Mouse (Mus musculus): ENCODE measurements around the gene Cd36. TPM values are rescaled to one million over a fixed set of nuclear protein-coding genes. Genes with fewer than 3 reads are reported as not detected.

Gene Cd36
- total RNA-seq, 4 experiments from 2014 or later = 1.4 to 7.8 (median 4.6) TPM

DNA sequence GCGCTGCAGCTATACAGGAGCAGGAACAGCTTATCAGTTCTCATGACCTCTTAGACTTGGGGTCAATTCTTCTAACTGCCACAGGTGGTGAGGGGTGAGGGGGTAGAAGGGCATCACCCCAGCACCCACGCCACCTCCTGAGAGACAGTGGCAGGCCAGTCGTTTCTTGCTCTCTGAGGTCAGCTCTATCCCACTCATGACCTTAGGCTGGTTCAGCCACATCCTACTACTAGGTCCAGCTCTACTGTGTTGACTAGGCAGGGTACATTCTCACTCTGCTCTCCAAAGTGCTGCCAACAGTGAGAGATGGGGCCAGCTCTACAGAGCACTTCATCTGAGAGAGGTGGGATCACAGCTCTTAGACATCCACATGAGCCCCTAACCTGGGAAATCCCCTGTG is 30.2 kb downstream of the Cd36 start:
- DNase-seq (ENCODE audit: low spot score in 2 of 2) = no peak

DNA sequence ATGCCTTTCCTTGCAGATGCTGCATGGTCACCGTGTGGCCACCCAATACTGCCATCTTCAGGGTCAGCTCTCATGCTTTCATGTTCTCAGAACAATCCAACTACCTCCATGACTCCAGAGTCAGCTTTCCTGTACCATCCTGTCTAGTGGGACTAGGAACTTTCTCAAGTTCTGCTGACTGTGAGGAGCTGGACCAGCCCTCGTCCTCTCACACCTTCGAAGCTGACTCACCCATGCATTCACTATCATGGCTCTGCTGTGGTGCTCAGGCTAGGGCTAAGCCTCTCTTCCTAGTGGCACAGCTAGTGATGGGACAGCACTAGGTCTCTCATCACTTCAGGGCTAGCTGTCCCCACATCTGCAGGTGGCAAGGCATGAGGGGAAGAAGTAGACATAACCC is 30.7 kb downstream of the Cd36 start:
- DNase-seq (ENCODE audit: low spot score in 2 of 2) = no peak

DNA sequence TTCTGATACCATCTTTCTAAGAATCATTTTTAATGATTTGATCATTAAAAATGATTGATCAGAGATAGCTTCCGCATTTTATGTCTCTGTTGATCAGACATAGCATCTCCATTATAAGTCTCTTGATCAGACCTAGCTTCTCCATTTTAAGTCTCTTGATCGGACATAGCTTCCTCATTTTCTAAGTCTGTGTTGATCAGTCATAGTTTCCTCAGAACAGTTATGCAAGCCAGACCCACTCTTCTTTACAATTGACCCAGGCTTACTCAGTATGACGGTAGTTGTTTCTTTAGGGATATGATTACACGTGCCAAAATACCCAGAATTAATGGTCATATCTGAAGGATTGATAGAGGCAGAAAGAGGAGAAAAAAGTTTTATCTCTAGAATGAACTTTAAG is 31.3 kb downstream of the Cd36 start:
- no peak for DNase-seq (ENCODE audit: low spot score in 2 of 2)

DNA sequence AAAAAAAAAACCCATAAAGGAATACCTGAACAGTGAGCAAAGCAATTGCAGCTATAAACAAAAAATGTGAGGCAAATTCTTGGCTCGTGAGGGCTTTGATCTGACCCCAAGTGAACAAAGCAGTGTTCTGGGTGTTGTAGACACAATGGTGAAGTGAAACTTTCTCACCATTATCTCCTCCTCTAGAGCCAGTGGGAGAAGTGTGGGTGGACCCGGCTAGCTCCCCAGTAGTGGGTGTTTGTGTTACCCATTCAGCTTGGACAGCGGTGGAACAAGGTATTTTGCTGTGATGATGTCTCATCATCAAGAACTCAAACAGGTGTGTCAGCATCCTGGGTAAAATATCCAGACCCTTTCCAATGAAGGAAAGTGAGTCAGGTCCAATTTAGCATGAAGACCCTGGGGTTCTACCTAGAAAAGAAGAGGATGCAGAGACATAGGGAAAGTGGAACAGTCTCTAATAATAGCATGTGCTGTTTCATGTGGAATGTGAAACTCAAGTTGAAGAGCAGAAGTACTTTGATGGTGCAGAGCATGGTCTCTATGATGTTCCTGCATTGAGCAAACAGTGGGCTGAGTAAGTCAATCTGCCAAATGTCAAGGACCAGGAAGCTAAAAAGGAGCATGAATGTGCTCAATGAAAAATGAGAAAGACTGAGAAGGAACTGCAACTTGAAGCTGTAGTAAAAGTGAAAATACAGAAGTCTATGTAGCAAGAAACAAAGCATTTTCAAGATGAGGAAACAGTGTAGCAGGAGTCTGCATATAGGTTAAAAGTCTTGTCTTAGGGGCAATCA is 34.3 kb downstream of the Cd36 start:
- no peak for DNase-seq (ENCODE audit: low spot score in 2 of 2)

DNA sequence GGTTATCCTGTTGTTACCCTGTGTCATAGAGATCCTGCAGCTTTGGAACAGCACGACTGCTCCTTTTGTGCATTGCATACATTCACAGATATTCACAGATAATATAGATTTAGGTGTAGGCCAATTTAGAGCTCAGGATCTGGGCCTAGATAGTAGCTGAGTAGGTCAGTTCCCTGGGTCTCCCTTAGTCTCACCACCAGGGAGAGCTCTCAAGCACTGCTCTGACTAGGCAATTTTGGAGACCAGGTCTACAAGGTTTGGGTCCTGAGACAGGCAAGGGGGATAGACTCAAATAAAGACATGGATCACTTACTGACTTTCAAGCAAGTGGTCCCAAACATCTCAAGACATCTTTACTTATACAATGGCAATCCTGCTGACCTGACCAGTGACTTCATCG is 38.0 kb downstream of the Cd36 start:
- DNase-seq (ENCODE audit: low spot score in 2 of 2) = no peak

DNA sequence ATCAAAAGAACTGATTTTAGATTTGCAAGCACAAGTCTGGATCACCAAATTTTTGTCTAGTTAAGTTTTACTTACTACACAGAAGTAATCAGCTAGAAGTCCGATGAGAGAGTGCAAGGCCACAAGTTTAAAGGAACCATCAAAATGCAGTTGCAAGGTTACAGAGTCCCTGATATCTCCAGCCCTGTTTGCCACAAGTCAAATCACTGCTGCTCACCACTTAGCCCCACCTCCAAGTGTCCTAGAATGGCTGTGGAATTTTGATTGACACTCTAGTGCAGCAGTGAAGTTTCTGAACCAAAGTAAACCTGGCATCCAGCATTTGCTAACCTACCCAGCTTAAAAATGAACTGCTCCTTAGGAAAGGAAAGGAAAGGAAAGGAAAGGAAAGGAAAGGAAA is 39.0 kb downstream of the Cd36 start:
- no peak for DNase-seq (ENCODE audit: low spot score in 2 of 2)

DNA sequence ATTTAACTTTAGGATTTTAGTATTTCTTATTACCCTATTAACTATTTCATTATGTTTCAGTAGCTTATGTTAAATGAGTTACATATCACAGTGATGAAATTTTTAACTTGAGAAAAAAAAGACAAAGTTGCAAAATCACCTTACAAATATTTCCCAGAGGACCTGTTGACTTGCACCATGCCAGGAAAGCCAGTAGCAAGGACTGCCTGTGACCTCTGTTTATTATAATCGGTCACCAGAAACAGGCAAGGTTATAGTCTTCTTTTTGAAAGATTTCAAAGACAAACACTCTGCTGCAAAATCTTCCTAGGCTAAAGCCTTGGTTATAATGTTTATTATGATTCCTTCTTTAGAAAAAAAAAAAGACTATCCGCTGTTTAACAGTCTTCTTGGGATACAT is 39.9 kb downstream of the Cd36 start:
- no peak for DNase-seq (ENCODE audit: low spot score in 2 of 2)

DNA sequence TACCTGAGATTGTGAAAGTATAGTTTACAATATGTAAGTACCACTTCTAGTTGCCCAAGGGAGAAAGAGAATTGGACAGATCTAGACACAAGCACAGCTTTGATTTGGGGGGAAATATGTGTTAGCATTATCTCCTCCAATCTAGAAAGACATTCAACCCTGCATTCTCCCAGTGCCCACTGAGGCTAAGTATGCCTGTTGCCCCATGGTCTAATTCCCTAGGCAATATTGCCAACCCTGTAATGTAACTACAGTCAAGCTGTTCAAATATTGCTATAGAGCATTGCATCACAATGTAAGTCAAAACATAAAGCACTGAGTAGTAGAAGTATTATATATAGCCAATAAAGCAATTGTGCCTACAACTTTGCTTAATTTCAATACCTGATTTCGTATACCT is 40.3 kb downstream of the Cd36 start:
- DNase-seq (ENCODE audit: low spot score in 2 of 2) = no peak

DNA sequence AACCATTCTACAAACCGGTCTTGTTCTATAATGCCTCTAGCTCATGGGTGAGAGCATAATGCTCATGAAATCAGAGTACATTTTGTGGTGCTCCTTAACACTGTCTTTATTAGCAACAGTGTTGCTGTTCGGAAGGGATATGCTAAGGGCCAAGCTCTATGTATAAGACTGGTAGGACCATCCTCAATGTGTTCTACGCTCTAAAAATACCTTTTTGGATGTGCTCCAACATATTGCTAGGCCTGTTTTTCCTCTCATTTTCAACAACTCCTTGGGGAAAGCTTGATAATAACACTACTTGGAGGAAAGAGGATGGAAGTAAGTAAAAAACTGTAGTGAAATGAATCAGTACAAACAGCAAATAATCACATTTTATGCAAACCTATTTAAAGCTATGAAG is 44.7 kb downstream of the Cd36 start:
- DNase-seq (ENCODE audit: low spot score in 2 of 2) = no peak

DNA sequence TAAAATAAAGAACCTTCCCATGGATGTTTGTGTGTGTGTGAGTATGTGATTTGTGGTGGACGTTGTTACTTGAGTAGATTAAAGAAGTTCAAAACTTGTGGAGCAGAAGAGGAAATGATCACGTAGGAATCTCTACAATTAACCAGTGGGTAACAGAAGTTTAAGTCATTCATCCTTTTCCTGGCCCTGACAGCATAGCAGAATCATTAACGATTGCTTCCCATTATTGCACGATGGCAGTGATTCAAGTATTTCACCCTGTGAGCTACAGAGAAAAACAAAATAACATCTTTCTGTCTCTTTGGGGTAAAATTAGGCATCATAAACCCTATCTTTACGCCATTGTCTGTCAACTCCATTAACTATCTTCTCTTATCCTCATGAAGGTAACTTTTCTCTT is 45.3 kb downstream of the Cd36 start:
- no peak for DNase-seq (ENCODE audit: low spot score in 2 of 2)

DNA sequence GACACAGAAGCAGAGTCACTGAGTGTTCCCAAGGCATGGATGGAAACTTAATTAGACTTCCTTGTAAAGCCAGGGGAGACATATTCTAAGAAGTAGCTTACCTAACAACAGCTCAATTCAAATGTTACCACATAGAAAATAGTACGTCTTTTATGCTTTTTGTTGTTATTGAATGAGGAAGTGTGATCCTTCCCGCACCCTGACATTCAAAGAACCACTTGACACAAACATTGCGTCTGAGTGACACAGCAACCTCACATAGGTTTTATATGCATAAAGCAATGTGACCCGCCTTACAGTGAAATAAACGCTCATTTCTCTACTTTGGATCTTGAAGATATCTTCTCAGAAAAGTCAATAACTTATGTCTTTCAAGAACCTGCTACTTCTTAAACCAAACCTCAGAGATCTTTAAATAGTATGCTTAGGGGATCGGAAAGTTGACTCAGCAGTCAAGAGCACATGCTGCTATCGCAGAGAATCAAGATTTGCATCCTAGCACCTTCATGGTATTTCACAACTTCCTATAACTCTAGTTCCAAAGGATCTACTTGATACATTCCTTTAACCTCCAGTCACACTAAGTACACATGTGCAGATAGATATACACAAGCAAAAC is 46.4 kb downstream of the Cd36 start:
- DNase-seq (ENCODE audit: low spot score in 2 of 2) = no peak

DNA sequence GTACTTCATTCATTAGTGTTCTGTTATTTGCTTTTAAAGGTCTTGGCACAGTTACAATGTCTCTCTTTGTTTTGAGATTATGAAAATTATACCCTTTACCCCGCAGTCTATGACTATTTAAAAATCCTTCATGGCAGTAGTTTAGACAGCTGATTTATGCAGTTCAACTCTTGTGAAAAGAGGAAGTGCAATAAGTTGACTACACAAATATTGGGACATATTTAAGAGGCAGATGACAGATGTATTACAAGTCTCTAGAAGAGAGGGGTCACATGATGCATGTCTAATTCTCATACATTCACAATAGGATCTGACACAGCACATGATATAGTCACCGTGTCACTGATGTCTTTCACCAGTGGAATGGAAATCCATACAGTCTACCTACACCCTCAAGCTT is 49.1 kb downstream of the Cd36 start:
- no peak for DNase-seq (ENCODE audit: low spot score in 2 of 2)

DNA sequence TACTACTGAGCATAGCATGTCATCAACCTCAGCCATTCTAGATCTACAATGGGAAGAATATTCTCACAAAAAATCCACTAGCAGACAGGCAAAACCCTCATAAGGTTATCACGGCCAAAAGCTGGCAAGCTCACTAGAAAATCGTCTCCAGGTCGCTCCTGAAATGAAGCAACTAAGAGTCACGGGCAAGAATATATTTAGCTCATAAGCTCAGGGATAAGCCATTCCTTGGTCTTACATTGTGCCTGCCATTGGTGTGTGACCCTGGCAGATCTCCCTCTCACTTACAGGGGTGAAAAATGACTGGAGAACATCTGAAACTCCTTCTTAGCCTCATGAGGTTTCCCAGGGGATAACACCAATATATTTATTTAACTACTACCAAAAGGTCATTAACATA is 52.2 kb downstream of the Cd36 start:
- DNase-seq (ENCODE audit: low spot score in 2 of 2) = no peak

DNA sequence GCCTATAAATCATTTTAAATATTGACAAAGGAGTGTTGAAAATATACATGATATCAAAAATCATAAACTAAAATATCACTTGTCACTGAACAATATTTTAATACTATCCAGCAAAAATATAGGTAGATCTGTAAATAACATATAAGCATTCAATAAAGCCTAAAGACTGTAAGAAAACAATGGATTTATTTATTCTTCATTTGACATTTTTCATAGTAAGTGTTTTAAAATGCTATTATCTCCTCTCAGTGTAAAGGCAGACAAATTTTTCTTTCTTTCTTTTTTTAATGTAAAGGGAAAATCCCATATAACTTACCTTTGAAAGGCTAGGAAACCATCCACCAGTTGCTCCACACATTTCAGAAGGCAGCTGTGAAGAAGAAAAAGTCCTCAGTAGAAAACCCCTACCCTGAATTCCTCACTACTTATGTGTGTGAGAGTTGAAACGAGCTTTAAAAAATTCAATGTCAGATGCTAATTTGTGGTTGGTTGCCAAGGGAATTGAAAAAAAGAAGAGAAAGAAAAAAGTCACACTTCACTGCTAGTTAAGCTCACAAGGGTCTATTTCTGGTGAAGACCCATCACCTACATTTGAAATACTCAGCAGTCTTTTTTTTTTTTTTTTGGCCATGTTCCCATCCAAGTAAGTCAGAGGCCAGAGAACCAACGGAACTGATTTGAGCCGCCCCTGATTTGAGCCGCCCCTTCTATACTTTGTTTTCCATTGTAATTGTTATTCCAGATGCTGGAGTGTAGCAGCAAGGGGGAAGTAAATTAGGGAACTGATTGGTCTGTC is 53.1 kb downstream of the Cd36 start:
- no peak for DNase-seq (ENCODE audit: low spot score in 2 of 2)

DNA sequence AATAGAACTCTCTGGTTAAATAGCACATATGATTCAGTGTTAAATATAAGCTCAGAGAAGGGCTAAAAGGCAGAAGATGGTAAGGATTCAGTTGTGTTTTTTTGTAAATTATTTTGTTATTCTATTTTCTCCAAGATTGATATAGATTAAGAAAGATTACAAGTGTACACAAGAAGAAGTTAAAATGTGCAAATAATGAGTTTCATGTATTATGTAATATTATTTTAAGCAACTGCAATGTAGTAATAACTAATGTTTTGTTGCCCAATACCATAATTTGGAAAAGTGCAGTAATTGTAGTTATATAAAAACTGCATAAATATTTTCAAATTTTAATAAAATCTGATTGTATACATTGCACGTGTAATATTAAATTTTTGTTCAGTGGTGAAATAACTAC is 54.8 kb downstream of the Cd36 start:
- DNase-seq (ENCODE audit: low spot score in 2 of 2) = no peak

DNA sequence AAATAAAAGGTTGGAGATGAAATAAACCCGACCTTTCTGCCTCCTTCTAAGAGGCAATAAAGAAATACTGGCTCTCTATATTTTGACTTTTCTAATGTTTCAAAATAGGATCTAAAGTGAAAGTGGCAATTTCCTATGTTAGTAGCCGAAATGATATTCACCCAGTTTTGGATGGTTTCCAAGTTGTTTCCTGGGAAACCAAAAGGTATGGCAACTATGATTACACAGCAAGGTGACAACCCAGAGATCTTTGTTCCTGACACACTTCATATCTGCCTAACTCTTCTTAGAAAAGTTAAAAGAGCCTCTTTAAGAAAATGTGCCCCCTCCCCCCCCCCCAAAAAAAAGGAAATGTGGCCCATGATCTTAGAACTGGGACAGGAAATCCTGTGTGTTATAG is 58.1 kb downstream of the Cd36 start:
- no peak for DNase-seq (ENCODE audit: low spot score in 2 of 2)

DNA sequence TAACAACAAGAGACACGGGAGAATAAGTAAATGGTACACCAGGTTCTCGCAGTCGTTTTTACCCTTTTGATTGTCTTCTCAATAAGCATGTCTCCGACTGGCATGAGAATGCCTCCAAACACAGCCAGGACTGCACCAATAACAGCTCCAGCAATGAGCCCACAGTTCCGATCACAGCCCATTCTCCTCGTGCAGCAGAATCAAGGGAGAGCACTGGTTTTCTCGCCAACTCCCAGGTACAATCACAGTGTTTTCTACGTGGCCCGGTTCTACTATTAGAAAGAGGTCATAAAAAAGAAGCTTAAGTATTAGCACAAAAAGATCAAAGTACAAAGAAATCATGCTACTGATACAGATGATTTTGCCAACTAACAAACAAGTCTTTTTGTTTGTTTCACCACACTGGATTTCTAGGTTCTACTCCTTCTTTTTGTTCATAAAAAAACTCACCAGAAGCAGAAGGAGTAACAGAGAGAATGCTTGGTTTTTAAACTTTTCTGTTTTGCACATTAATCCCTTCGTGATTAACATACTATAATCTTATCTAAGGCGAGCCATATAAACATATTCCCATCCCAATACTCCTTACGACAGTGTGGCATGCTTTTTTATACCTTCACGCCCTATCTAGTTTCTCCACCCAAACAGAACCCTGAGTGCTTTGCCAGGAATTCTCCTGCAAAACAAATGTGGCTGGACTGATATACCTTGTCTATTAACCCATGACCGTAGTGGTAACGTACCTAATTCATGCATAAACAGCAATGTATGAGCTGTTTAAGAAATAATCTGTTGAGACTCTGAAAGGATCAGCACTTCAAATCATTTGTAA is 59.7 kb downstream of the Cd36 start:
- no peak for DNase-seq (ENCODE audit: low spot score in 2 of 2)

DNA sequence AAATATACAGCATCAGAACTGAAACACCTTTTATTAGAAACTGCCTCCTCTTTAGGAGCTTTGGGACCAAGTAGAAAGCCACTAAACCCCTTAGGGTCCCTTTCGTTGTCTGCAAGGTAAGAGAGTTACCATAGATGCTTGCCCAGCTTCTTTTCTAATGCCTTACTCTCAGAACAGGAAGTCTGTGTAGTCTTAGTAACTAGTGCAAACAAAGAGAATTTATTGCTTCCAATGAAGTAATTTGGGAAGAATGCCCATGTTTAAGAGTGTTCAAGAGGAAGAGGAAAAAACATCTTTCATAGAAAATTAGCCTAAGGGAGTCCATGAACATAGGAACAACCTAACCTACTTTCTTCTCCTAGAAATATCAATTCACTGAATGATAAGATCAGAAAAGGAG is 67.2 kb downstream of the Cd36 start:
- no peak for DNase-seq (ENCODE audit: low spot score in 2 of 2)

DNA sequence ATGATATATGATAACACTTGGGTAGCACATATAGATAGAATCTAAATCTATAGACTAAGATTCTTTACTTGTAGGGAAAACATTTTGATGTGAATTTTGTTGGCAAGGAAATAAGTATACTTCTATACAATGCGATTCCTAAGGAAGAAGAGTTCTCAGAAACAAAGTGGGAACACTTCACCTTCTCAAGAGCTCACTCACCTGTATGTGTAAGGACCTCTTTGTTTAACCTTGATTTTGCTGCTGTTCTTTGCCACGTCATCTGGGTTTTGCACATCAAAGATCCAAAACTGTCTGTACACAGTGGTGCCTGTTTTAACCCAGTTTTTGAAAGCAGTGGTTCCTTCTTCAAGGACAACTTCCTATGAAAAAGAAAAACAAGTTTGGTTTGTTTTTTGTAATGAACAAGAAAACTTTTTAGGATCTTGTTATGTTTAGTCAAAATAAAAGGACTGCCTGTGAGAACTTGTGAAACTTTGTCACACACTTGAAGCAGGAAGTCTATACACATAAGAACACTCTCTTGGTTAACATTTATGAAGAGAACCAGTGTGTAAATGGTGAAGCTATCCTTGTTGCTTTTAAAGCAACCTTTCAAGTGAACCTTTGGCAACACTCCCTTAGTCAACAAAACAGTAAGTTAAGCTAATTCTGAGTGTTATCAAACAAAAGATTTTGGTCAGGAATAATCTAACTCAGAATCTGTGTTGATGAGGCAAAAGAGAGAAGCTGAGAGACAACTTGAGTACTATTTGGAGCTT is 68.2 kb downstream of the Cd36 start:
- DNase-seq (ENCODE audit: low spot score in 2 of 2) = no peak

DNA sequence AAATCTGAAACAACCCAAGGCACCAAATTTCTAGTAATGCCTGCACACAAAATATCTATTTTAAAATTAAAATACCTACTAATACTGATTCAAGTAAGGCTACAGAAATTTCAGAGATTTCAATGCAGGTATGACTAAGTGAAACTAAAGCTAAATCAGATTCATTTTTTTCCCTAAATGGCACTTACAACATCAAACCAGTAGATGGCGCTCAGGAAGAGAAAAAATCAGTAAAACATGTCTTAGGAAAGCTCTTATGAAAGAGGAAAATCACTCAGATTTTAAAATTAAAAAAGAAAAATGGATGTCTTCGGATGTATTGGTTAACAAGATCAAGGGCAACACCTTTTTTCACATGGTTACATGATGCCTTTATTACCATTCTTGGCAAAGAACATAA is 72.4 kb downstream of the Cd36 start:
- no peak for DNase-seq (ENCODE audit: low spot score in 2 of 2)

DNA sequence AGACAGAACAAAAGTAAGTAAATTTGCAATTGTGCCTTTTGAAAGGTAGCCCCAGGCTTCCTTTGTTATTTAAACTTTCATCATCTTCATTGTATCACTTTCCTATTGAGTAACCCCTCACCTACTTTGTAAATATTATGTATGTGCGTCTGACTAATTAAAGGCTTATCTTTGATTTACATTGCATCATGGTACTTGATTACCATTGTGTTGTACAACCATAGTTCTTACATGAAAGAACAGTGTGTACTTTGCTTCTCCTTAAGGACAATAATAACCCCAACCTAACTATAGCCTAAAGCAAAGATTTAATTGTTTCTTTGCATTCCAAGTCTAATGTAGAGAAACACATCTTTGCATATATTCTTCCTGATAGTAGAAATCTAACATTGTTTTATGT is 78.3 kb downstream of the Cd36 start:
- DNase-seq (ENCODE audit: low spot score in 2 of 2) = no peak

Data from left cerebral cortex, adult 8-10 months (tissue).